Mouse (Mus musculus) midbrain, embryonic 14.5 days (tissue): ENCODE measurements around the gene Surf1. TPM values are rescaled to one million over a fixed set of nuclear protein-coding genes. Genes with fewer than 3 reads are reported as not detected.

Experiments used
- ATAC-seq: fragments of 200-750 bp; cut with Nextera tagmentation; 2 replicates; pipeline ENCODE4 v1.8.0; 2017; ENCODE audit warnings: moderate number of reproducible peaks, moderate library complexity; ENCODE audit not compliant: low FRiP score, low TSS enrichment
- DNase-seq: peaks from one replicate; pipeline ENCODE4 v3.0.0-alpha.2; 2015
- H3K27ac ChIP-seq: fragments of 300-500 bp; sonication (generic); replicated peaks from 2 replicates; pipeline ENCODE4 v1.5.1; 2014; ENCODE audit warnings: mild to moderate bottlenecking, low read depth, low read length, moderate library complexity
- H3K27me3 ChIP-seq: fragments of 300-500 bp; sonication (generic); 2 replicates; pipeline ENCODE4 v1.6.1; 2014; ENCODE audit warnings: low read length, control low read depth, mixed read lengths; ENCODE audit not compliant: control insufficient read depth, insufficient read depth
- H3K36me3 ChIP-seq: fragments of 300-500 bp; sonication (generic); 2 replicates; pipeline ENCODE4 v1.6.1; 2014; ENCODE audit warnings: low read length, control low read depth; ENCODE audit not compliant: control insufficient read depth, insufficient read depth
- H3K4me1 ChIP-seq: fragments of 300-500 bp; sonication (generic); 2 replicates; pipeline ENCODE4 v1.6.1; 2014; ENCODE audit warnings: mild to moderate bottlenecking, antibody characterized with exemption, low read length, control low read depth; ENCODE audit not compliant: control insufficient read depth, insufficient read depth
- H3K4me2 ChIP-seq: fragments of 300-500 bp; sonication (generic); 2 replicates; pipeline ENCODE4 v1.6.1; 2014; ENCODE audit warnings: mild to moderate bottlenecking, low read length, moderate library complexity
- H3K4me3 ChIP-seq: fragments of 300-500 bp; sonication (generic); replicated peaks from 2 replicates; pipeline ENCODE4 v1.5.1; 2014; ENCODE audit warnings: low read depth, low read length
- H3K9ac ChIP-seq: fragments of 300-500 bp; sonication (generic); replicated peaks from 2 replicates; pipeline ENCODE4 v1.6.1; 2014; ENCODE audit warnings: mild to moderate bottlenecking, low read length, moderate library complexity
- H3K9me3 ChIP-seq: fragments of 300-500 bp; sonication (generic); 2 replicates; pipeline ENCODE4 v1.6.1; 2016; ENCODE audit warnings: low read length, control low read depth, mixed read lengths; ENCODE audit not compliant: control insufficient read depth
- WGBS: fragments of 180-500 bp; shearing (Covaris S2); extraction: QIAGEN DNeasy Blood & Tissue Kit; methylation state at CpG from one replicate; pipeline ENCODE4 v1.1.7; 2014; 5-methylcytosine and 5-hydroxymethylcytosine counted together
- polyA plus RNA-seq: library from polyadenylated mRNA; unstranded; fragments of >200 nt; fragmentation: Nextera tagmentation; extraction: Ambion mirVana; gene quantifications from 2 replicates; pipeline ENCODE4 v1.2.1, GENCODE M21; 2014

Gene Surf1
- polyA plus RNA-seq = 69.4 and 91.4 TPM in 2 replicates

GRCm38 (mm10) chr2:26915927-26916728, at the start of gene Surf1, which contains the start of gene Surf2:
TSS of gene Surf1 (minus strand) at chr2:26916530.
TSS of gene Surf2 (plus strand) at chr2:26916367.
- DNase-seq (peak; percentile 89), ATAC-seq (peak; percentile 82)
- peaks cover 31% of the 10 kb centered on the region for H3K4me1 ChIP-seq
- peak within 1 kb of the TSS; percentile 73 for H3K4me3 ChIP-seq
- WGBS = 2% methylated on average over 47 of the region's 47 CpGs
- peaks cover 61% of the 10 kb centered on the region for H3K36me3 ChIP-seq
- peak within 1 kb of the TSS; percentile 74 for H3K9ac ChIP-seq
- H3K27me3 ChIP-seq = no peaks in the 10 kb centered on the region
- no peaks in the 10 kb centered on the region for H3K9me3 ChIP-seq
- H3K27ac ChIP-seq = peak within 1 kb of the TSS; percentile 83
- H3K4me2 ChIP-seq = peak within 1 kb of the TSS; percentile 98

DNA sequence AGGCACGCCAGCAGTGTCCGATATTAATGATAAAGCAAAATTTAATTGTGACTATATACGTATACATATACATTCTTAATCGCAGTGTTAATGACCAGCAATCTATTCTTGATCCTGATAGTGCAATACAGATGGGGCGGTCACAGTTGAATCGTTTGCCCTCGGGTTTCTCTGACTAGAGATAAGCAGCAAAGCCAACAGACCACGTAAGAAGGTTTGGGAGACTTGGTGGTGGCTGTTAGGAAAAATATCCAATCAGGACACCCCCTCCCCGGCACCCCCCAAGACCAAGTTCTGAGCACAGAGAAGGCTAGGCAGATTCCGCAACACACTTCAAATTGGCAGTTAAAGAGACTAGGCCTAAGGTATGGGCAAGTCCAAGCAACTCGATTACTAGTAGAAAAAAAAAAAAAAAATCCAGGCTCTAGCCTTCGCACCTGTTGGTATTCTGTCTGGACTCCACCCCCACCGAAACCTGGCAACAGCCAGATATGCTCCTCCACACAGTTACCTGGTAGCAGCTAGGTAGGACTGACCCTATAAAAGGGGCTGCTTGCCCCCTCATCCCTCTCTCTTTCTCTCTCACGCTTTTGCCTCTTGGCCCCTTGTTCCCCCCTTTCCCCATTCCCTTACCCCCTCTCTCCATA, 48.5 kb upstream of the Surf1 start:
- 16% methylated on average over 14 of the region's 14 CpGs for WGBS
- Histone ChIP-seq H3K9me3 (no peaks in the 10 kb centered on the region), H3K36me3 (peaks cover 18% of the 10 kb centered on the region), H3K4me1 (peaks cover 11% of the 10 kb centered on the region), H3K9ac (peak overlapping the region; percentile 80), H3K27ac (peak overlapping the region; percentile 98), H3K4me2 (peak overlapping the region; percentile 88), H3K27me3 (no peaks in the 10 kb centered on the region), H3K4me3 (peak overlapping the region; percentile 76)
- ATAC-seq (peak; percentile 46), DNase-seq (no peak)

DNA sequence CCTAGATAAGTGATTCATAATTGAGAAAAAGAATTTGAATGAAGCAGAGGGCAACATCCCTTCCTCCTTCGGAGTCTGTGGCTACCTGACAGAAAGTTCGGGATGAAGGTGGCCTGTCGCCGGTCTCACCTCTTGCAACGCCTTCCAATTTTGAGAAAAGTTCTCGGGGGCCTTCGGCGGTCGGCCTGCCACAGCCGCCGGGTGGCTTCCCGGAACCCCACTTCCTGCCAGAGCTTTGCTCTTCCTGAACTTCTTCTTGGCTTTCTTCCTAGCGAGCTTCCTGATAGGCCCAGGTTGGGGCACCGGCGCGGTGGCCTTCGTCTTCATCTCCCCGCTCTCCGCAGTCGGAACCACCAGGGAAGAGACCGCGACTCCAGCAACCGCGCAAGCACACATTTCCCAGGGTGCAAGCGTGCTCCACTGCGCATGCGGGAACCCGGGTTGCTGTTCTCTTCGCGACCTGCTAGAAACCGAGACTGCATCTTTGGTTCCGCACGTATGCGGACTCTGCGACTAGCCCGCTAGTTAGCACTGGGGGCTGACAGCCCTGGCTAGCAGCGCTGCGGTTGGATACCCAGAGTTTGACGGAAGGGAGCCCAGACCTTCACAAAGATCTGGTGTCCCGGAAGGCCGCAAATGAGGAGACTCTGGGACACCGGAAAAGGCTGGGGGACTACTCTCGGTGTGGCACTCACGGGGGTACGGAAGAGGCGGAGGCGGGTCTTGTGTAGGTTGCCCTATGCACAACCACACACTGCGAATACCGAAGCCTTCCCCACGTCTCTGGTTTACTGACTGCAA, 47.8 kb upstream of the Surf1 start, which contains the start of gene Rexo4:
TSS of gene Rexo4 (minus strand) at position 464 of the 801 bp plus-strand sequence.
- Histone ChIP-seq H3K9me3 (no peaks in the 10 kb centered on the region), H3K27ac (peak within 1 kb of the TSS; percentile 98), H3K36me3 (peaks cover 23% of the 10 kb centered on the region), H3K4me3 (peak within 1 kb of the TSS; percentile 76), H3K27me3 (no peaks in the 10 kb centered on the region), H3K4me1 (peaks cover 11% of the 10 kb centered on the region), H3K9ac (peak within 1 kb of the TSS; percentile 80), H3K4me2 (peak within 1 kb of the TSS; percentile 88)
- under 1% methylated on average over 50 of the region's 50 CpGs for WGBS
- peak; percentile 94 for ATAC-seq
- peak; percentile 98 for DNase-seq

- H3K27me3 ChIP-seq = no peaks in the 10 kb centered on the region
- no peak overlapping the region for H3K4me2 ChIP-seq
- peaks cover 11% of the 10 kb centered on the region for H3K4me1 ChIP-seq
- no peak overlapping the region for H3K4me3 ChIP-seq
- no peak overlapping the region for H3K9ac ChIP-seq
- no peak overlapping the region for H3K27ac ChIP-seq
- peaks cover 51% of the 10 kb centered on the region for H3K36me3 ChIP-seq
- ATAC-seq = no peak
- H3K9me3 ChIP-seq = no peaks in the 10 kb centered on the region
- WGBS = 76% methylated on average over 4 of the region's 4 CpGs
- peak; percentile 21 for DNase-seq
These were observed 44.4 kb upstream of the Surf1 start for GRCm38 (mm10) chr2:26960756-26961155.

- H3K4me3 ChIP-seq = no peak overlapping the region
- no peaks in the 10 kb centered on the region for H3K9me3 ChIP-seq
- 95% methylated on average over 2 of the region's 2 CpGs for WGBS
- H3K4me1 ChIP-seq = no peaks in the 10 kb centered on the region
- no peak overlapping the region for H3K9ac ChIP-seq
- H3K4me2 ChIP-seq = no peak overlapping the region
- no peaks in the 10 kb centered on the region for H3K27me3 ChIP-seq
- no peak overlapping the region for H3K27ac ChIP-seq
- ATAC-seq (no peak), DNase-seq (no peak)
- H3K36me3 ChIP-seq = peaks cover 81% of the 10 kb centered on the region
These were observed 41.1 kb upstream of the Surf1 start for GRCm38 (mm10) chr2:26957488-26957859.

DNA sequence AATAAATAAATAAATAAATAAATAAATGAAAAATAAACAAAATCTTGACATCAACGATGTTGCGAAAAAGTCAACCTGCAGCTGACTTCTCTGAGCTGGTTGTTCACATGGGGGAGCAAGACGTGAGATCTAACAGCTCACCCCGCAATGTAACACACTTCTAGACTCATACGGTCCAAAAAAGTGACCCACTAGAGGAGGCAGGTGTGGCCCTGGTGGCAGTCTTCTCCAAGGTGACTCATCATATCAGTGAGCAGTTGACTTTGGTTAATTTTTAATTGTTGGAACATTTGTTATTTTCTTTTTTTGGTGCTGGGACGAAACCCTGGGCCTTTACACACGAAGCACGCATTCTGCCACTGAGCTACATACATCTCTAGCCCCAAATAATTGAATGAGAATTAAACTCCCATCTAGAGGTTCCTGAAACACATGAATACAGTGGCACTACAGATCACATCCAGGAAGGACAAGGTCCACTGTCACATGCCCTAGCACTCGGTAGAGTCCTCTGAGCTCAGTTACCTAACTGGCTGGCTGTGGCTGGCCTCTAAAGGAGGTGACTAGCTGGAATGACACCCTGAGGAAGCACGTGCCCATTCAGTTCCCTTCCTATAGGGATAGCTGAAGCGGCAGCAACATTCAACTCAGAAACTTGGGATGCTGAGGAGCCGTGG, 40.6 kb upstream of the Surf1 start:
- H3K36me3 ChIP-seq = peaks cover 80% of the 10 kb centered on the region
- no peak overlapping the region for H3K4me3 ChIP-seq
- no peak overlapping the region for H3K27ac ChIP-seq
- no peak overlapping the region for H3K4me2 ChIP-seq
- 93% methylated on average over 12 of the region's 12 CpGs for WGBS
- ATAC-seq = no peak
- DNase-seq = no peak
- no peaks in the 10 kb centered on the region for H3K27me3 ChIP-seq
- H3K9ac ChIP-seq = no peak overlapping the region
- H3K4me1 ChIP-seq = no peaks in the 10 kb centered on the region
- H3K9me3 ChIP-seq = no peaks in the 10 kb centered on the region

DNA sequence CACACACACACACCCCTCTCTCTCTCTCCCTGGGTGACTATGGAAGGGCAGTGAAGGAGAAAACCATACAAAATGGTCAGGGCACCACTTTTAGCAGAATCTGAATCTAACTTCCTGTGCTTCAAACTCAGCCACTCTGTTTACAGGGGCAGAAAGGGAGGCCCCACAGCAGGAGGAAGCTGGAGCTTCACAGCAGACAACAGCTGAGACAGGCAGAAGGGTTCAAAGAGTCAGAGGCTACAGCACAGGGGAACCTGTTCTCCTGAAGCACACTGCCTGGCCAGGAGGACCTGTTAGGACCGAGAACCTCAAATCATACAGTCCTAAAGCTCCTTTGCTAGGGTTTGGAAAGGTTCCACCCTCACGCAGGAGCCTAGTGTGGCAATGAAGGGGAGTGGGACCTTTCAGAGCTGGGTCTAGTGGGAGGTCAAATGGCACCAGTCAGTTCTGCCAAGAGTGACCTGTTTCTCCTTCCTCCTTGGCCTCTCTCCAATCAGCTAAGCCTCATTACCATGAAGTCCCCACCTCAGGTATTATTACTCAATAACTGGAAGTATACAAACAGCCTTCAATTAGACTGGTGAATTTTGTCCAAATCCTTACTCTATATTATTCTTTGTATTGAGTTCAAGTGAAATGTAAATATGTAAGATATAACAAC, 38.5 kb upstream of the Surf1 start:
- no peaks in the 10 kb centered on the region for H3K4me1 ChIP-seq
- H3K27me3 ChIP-seq = no peaks in the 10 kb centered on the region
- H3K4me3 ChIP-seq = no peak overlapping the region
- no peak overlapping the region for H3K27ac ChIP-seq
- peaks cover 78% of the 10 kb centered on the region for H3K36me3 ChIP-seq
- H3K4me2 ChIP-seq = no peak overlapping the region
- WGBS = 94% methylated on average over 2 of the region's 2 CpGs
- no peak overlapping the region for H3K9ac ChIP-seq
- ATAC-seq (no peak), DNase-seq (no peak)
- no peaks in the 10 kb centered on the region for H3K9me3 ChIP-seq

DNA sequence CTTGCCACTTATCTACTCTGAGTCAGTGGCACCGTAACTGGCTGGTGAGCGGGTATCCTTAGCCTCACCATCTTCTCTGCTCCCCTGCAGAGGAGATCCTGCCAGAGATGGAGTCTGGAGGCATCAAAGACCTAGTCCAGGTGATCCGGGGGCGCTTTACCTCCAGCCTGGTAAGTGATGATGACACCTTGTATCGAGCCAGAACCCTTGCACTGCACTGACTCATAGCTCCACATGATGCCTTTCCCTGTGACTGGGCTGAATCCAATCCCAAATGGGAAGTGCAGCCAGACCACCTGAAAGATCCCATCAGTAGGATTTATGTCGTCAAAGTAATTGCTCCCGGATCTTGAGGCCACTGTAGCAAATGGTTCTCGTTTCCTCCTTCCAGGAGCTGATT, 36.5 kb upstream of the Surf1 start:
- Histone ChIP-seq H3K4me2 (no peak overlapping the region), H3K4me1 (no peaks in the 10 kb centered on the region), H3K27me3 (no peaks in the 10 kb centered on the region), H3K27ac (no peak overlapping the region), H3K9ac (no peak overlapping the region), H3K36me3 (peaks cover 72% of the 10 kb centered on the region), H3K4me3 (no peak overlapping the region), H3K9me3 (no peaks in the 10 kb centered on the region)
- ATAC-seq (no peak), DNase-seq (no peak)
- WGBS = 91% methylated on average over 8 of the region's 8 CpGs
